Mouse (Mus musculus) layer of hippocampus, adult 2 months (tissue): Measurements from ENCODE around the gene Cphx3. TPM values are rescaled to one million over a fixed set of nuclear protein-coding genes. Genes with fewer than 3 reads are reported as not detected.

Experiments
- total RNA-seq, 2 experiments: library from RNA; stranded (reverse); gene quantifications; 2 replicates each; pipeline ENCODE4 v1.2.3; 2021

The Cphx3 gene
- total RNA-seq, 2 experiments from 2014 or later, result not detected

Other genes with a start within 250 kb of the Cphx3 start
- gene Anxa11, start 240.1 kb upstream of the Cphx3 start, total RNA-seq, result 10 to 100 TPM; 87.9 to 88.8 TPM
- gene Plac9a, start 179.2 kb upstream of the Cphx3 start, total RNA-seq, result not detected
- gene Tmem254a, start 154.6 kb upstream of the Cphx3 start, total RNA-seq, result 10 to 100 TPM in 1 of 2 experiments, 1 to 10 TPM in 1; 9.6 to 10.5 TPM
- gene Cphx1, start 144.0 kb upstream of the Cphx3 start, total RNA-seq, result not detected
- gene Duxbl1, start 103.7 kb upstream of the Cphx3 start, total RNA-seq, result under 1 TPM in 1 of 2 experiments, not detected in 1; 0.54 TPM
- gene Gm9780, start 39.6 kb upstream of the Cphx3 start, total RNA-seq, result 1 to 10 TPM; 1.7 to 2.3 TPM
- 10 to 100 TPM; 15.8 to 18.1 TPM for gene Tmem254c, start 14.9 kb upstream of the Cphx3 start, total RNA-seq
- gene Cphx2, start 781 bp upstream of the Cphx3 start, total RNA-seq, result not detected
- under 1 TPM in 1 of 2 experiments, not detected in 1; 0.31 TPM for gene Duxbl2, start 36.1 kb downstream of the Cphx3 start, total RNA-seq
- 1 to 10 TPM; 5.0 to 7.9 TPM for gene Plac9b, start 100.2 kb downstream of the Cphx3 start, total RNA-seq
- gene Tmem254b, start 124.7 kb downstream of the Cphx3 start, total RNA-seq, result 10 to 100 TPM; 15.2 to 16.2 TPM
- 1 to 10 TPM; 1.5 to 2.0 TPM for gene Duxbl3, start 175.7 kb downstream of the Cphx3 start, total RNA-seq